Mouse (Mus musculus): ENCODE data around the gene Olfr373.

The Olfr373 gene

GRCm38 (mm10) chr8:72147266-72147665, 64.3 kb downstream of the Olfr373 start:
- ChIA-PET POLR2A (interaction anchor here (0.7 to 17.3 kb wide), 14 partner anchors 5 to 248 kb away, joined by 3 to 278 read pairs (median 4); partner anchors contain the start of genes Tpm4 (in 2 of the 4) and Ap1m1 (in 1 of the 4)), CTCF (interaction anchor here in 1 of 4 experiments (1.1 kb wide), 1 partner anchor 30 kb away, joined by 5 read pairs; no protein-coding TSS in a partner anchor)

- ChIA-PET CTCF (no interaction called here), POLR2A (interaction anchor here (0.6 to 17.3 kb wide), 10 partner anchors 3 to 91 kb away, joined by 3 to 278 read pairs (median 4); partner anchors contain the start of genes Ap1m1 (in 1 of the 4) and Tpm4 (in 1 of the 4))
Observed at GRCm38 (mm10) chr8:72149056-72149455, 66.1 kb downstream of the Olfr373 start.

GRCm38 (mm10) chr8:72151418-72152078, 68.6 kb downstream of the Olfr373 start:
- CTCF ChIA-PET: no interaction called here
- POLR2A ChIA-PET: interaction anchor here in 3 of 4 experiments (0.7 to 16.0 kb wide), 6 partner anchors 10 to 326 kb away, joined by 3 to 278 read pairs (median 3); partner anchors contain the start of gene Tpm4 (in 1 of the 3)
